Mouse (Mus musculus) testis, postnatal 10 days (tissue): Measurements from ENCODE around the gene Olfr745.

Experiments used
- DNase-seq: peaks from one replicate; pipeline ENCODE4 v3.0.0; 2021; ENCODE audit warnings: low spot score

The Olfr745 gene

DNA sequence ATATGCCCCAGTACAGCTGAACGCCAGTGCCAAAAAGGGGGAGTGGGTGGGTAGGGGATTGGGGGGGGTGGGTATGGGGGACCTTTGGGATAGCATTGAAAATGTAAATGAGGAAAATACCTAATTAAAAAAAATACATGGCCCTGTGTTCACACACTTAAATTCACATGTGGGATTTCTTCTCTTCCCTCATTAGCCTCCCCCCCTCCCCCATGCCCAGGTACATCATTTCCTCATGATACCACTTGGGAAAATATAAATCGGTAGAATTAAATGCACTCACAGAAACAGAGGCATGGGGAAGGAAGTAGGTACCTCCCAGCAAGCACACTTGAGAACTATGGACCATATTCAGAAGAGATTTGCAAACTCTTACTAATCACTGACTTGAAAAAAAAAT is at the start of gene Olfr745:
TSS of gene Olfr745 (plus strand) at position 301 of the 400 bp plus-strand sequence.
- no peak for DNase-seq

DNA sequence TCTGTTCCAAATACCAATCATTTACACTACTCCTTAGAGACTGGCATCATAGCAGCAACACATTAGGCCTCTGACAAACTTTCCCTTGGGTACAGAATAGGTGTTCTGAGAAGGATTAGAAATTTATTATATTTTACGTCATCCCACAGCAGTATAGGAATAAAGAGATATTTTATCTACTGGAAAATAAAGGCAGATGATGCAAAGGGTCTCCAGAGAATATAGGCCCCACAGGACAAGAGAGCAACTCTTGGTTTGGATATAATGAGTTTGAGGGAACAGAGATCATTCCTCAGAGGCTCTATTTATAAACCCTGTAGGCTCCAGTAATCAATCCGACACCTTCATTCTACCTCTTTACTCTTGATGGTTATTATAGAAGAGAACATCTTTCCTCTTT is 24.6 kb upstream of the Olfr745 start, which contains the start of gene Olfr744:
TSS of gene Olfr744 (plus strand) at position 301 of the 400 bp plus-strand sequence.
- DNase-seq: no peak

DNA sequence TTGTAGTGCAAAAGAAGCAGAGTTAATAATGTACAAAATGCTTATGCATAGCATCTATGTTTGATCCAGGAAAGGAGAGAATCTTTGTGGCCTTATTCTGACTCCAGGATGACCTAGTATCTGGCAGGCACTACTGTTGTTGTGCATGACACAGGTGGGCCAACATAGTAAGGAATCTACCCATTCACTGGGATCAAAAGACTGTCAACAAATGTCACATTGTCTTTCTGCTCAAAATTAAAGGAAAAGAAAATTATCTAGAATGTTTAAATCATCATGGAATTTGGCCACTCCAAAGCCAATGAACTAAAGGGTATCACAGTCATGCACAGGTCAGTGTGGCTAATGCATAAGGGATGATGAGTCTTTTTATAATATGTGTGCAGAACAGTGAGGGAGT is 7.6 kb downstream of the Olfr745 start, which contains the start of gene Olfr746:
TSS of gene Olfr746 (plus strand) at position 301 of the 400 bp plus-strand sequence.
- no peak for DNase-seq

DNA sequence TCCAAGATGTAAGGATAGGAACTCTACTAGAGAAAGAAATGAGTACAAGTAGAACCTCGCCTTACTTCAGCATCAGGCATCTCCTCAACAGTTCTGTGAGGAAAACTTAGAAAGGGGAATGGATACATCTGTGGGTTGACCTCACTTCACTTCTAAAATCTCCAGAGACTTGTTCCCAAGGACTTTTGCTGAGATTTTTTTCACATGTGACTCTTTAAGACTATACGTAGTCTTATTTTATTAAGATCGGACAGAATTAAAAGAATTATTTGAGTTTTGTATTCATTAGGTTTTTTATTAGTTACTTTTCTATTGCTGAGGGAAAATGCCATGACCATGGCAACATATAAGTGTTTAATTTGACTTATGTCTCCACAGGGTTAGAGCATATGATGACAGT is 53.9 kb downstream of the Olfr745 start, which contains the start of gene Olfr747:
TSS of gene Olfr747 (minus strand) at position 101 of the 400 bp plus-strand sequence.
- DNase-seq: no peak
